Mouse (Mus musculus) intestine, postnatal 0 days (tissue): Measurements from ENCODE around the gene Iqsec1. TPM values are rescaled to one million over a fixed set of nuclear protein-coding genes. Genes with fewer than 3 reads are reported as not detected.

Experiments
- ATAC-seq: fragments of 200-750 bp; cut with Nextera tagmentation; 2 replicates; pipeline ENCODE4 v1.8.0; 2017; ENCODE audit warnings: mild to moderate bottlenecking, moderate TSS enrichment, moderate library complexity
- H3K27ac ChIP-seq: fragments of 300-500 bp; sonication (generic); 2 replicates; pipeline ENCODE4 v1.5.1; 2014; ENCODE audit warnings: mild to moderate bottlenecking, low read depth, low read length, moderate library complexity
- H3K27me3 ChIP-seq: fragments of 300-500 bp; sonication (generic); replicated peaks from 2 replicates; pipeline ENCODE4 v1.6.1; 2014; ENCODE audit warnings: low read length, mixed read lengths; ENCODE audit not compliant: control insufficient read depth, insufficient read depth
- H3K36me3 ChIP-seq: fragments of 300-500 bp; sonication (generic); 2 replicates; pipeline ENCODE4 v1.6.1; 2014; ENCODE audit warnings: mild to moderate bottlenecking, moderate library complexity; ENCODE audit not compliant: control insufficient read depth, insufficient read depth
- H3K4me1 ChIP-seq: fragments of 300-500 bp; sonication (generic); replicated peaks from 2 replicates; pipeline ENCODE4 v1.6.1; 2014; ENCODE audit warnings: antibody characterized with exemption, low read length, mixed read lengths; ENCODE audit not compliant: control insufficient read depth, insufficient read depth
- H3K4me2 ChIP-seq: fragments of 300-500 bp; sonication (generic); replicated peaks from 2 replicates; pipeline ENCODE4 v1.6.1; 2014; ENCODE audit warnings: low read depth, mild to moderate bottlenecking, moderate library complexity
- H3K4me3 ChIP-seq: fragments of 300-500 bp; sonication (generic); 2 replicates; pipeline ENCODE4 v1.5.1; 2014; ENCODE audit warnings: low read depth, low read length
- H3K9ac ChIP-seq: fragments of 300-500 bp; sonication (generic); 2 replicates; pipeline ENCODE4 v1.6.1; 2014; ENCODE audit warnings: mild to moderate bottlenecking, low read depth, low read length
- H3K9me3 ChIP-seq: fragments of 300-500 bp; sonication (generic); 2 replicates; pipeline ENCODE4 v1.6.1; 2016; ENCODE audit warnings: mixed run types; ENCODE audit not compliant: control insufficient read depth
- CTCF ChIP-seq: sonication (generic); IDR thresholded peaks from 2 replicates; pipeline ENCODE4 v1.5.1; 2016; ENCODE audit warnings: low read depth, mild to moderate bottlenecking, control low read depth, antibody characterized with exemption, moderate library complexity
- WGBS: fragments of 180-500 bp; shearing (Covaris S2); extraction: QIAGEN DNeasy Blood & Tissue Kit; methylation state at CpG from one replicate; pipeline ENCODE4 v1.1.7; 2014; 5-methylcytosine and 5-hydroxymethylcytosine counted together
- polyA plus RNA-seq: library from polyadenylated mRNA; unstranded; fragments of >200 nt; fragmentation: Nextera tagmentation; extraction: Ambion mirVana; gene quantifications from 2 replicates; pipeline ENCODE4 v1.2.1, GENCODE M21; 2015

Iqsec1 gene
- polyA plus RNA-seq, 1 experiment from 2014 or later = 7.0 TPM

- Histone ChIP-seq H3K27me3 (no peaks in the 10 kb centered on the region), H3K9ac (no peak overlapping the region), H3K27ac (no peak overlapping the region), H3K4me2 (0 out of 2 replicates have a peak overlapping the region, but pooled peaks have one; percentile 13), H3K36me3 (no peaks in the 10 kb centered on the region), H3K4me3 (no peak overlapping the region), H3K9me3 (no peaks in the 10 kb centered on the region), H3K4me1 (no peaks in the 10 kb centered on the region)
- ATAC-seq = no peak
- 28% methylated on average over 15 of the region's 15 CpGs for WGBS
- TF ChIP-seq CTCF = no peak
Measured at GRCm38 (mm10) chr6:91000819-91001525, 12.5 kb upstream of the Iqsec1 start.

DNA sequence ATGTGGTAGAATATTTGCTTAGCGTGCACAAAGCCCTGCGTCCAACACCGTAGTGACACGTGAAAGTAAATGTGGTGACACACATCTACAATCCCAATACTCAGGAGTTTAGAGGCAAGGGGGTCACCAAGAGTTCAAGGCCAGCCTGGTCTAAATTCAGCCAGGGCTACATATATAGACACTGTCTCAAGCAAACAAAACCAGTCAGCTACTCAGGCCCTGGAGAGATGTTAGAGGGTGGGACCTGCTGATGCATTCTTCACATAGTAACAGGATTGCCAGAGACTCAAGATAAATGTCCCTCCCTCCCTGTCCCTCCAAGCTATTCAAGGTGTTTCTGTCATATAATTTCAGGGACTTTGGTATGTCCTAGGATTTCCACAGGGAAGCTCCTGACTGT lies 10.7 kb upstream of the Iqsec1 start:
- Histone ChIP-seq H3K4me1 (no peaks in the 10 kb centered on the region), H3K9me3 (no peaks in the 10 kb centered on the region), H3K9ac (no peak overlapping the region), H3K27ac (no peak overlapping the region), H3K4me2 (no peak overlapping the region), H3K27me3 (no peaks in the 10 kb centered on the region), H3K36me3 (no peaks in the 10 kb centered on the region), H3K4me3 (no peak overlapping the region)
- no peak for ATAC-seq
- WGBS = 72% methylated on average over 4 of the region's 4 CpGs
- no peak for TF ChIP-seq CTCF

- Histone ChIP-seq H3K4me3 (no peak overlapping the region), H3K27ac (no peak overlapping the region), H3K9me3 (no peaks in the 10 kb centered on the region), H3K36me3 (no peaks in the 10 kb centered on the region), H3K9ac (no peak overlapping the region), H3K27me3 (no peaks in the 10 kb centered on the region), H3K4me2 (no peak overlapping the region), H3K4me1 (no peaks in the 10 kb centered on the region)
- no peak for ATAC-seq
- WGBS = 90% methylated on average over 3 of the region's 3 CpGs
- TF ChIP-seq CTCF = no peak
Measured at GRCm38 (mm10) chr6:90997025-90997424, 8.5 kb upstream of the Iqsec1 start.

GRCm38 (mm10) chr6:90996181-90996580 lies 7.7 kb upstream of the Iqsec1 start:
- ATAC-seq = no peak
- no peak for TF ChIP-seq CTCF
- no peak overlapping the region for H3K27ac ChIP-seq

GRCm38 (mm10) chr6:90988299-90988625 lies 223 bp downstream of the Iqsec1 start:
- 0 out of 2 replicates have a peak, but pooled peaks cover 7% of the 10 kb centered on the region for H3K27me3 ChIP-seq
- no peak for TF ChIP-seq CTCF
- no peak overlapping the region for H3K27ac ChIP-seq
- H3K4me2 ChIP-seq = peak overlapping the region; percentile 81
- peak overlapping the region; percentile 13; the same call in 1 of the 2 replicates for H3K9ac ChIP-seq
- 0% methylated on average over 28 of the region's 59 CpGs for WGBS
- H3K36me3 ChIP-seq = no peaks in the 10 kb centered on the region
- H3K4me1 ChIP-seq = no peaks in the 10 kb centered on the region
- 0 out of 2 replicates have a peak, but pooled peaks have one; percentile 4 for ATAC-seq
- H3K9me3 ChIP-seq = no peaks in the 10 kb centered on the region
- H3K4me3 ChIP-seq = peak overlapping the region; percentile 48

More at GRCm38 (mm10) chr6:90996181-90996580, 7.7 kb upstream of the Iqsec1 start:
- Histone ChIP-seq H3K27me3 (no peaks in the 10 kb centered on the region), H3K4me3 (no peak overlapping the region), H3K9ac (no peak overlapping the region), H3K4me1 (no peaks in the 10 kb centered on the region), H3K36me3 (no peaks in the 10 kb centered on the region), H3K4me2 (no peak overlapping the region), H3K9me3 (no peaks in the 10 kb centered on the region)
- WGBS = 91% methylated on average over 2 of the region's 2 CpGs

DNA sequence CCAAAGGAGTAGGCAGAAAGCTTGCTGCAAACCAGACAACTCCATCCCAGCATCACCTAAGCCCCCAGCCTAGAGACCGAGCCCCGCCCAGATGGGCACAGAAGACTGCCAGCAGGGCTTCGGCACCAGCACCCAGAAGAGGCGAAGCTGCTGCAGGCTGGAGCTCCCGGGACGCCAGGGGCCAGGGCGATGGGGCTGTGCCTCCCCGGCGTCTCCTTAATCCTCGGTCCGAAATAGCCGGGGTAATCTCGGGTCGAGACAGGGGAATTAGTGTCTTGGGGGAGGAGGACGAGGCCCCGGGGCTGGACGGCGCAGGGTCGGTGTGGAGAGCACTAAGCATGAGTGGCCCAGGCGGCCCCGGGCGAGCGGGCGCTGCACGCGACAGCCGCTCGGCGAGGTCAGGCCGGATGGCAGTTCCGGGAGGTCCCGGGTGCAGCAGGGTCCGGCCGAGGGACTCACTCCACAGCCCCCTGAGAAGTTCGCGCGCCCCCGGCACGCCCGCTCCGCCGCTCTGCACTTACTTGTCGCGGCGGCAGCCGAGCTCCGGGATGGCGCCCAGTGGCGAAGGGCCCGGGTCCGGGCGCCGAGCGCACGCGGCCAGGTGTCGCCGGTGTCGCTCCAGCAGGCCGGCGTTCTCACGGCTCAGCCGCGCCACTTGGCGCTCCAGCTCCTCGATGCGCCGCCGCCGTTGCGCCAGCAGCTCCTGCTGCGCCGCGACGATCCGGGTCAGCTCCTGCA lies 755 bp downstream of the Iqsec1 start:
- H3K9me3 ChIP-seq = no peaks in the 10 kb centered on the region
- WGBS = under 1% methylated on average over 64 of the region's 76 CpGs
- 0 out of 2 replicates have a peak, but pooled peaks cover 7% of the 10 kb centered on the region for H3K27me3 ChIP-seq
- TF ChIP-seq CTCF = no peak
- no peaks in the 10 kb centered on the region for H3K36me3 ChIP-seq
- ATAC-seq = no peak
- H3K4me3 ChIP-seq = peak overlapping the region; percentile 48
- H3K4me1 ChIP-seq = no peaks in the 10 kb centered on the region
- H3K27ac ChIP-seq = no peak overlapping the region
- H3K4me2 ChIP-seq = peak overlapping the region; percentile 81
- peak overlapping the region; percentile 13; the same call in 1 of the 2 replicates for H3K9ac ChIP-seq
